Mouse (Mus musculus) kidney, postnatal 0 days (tissue): ENCODE data around the gene Ppp3r2. TPM values are rescaled to one million over a fixed set of nuclear protein-coding genes. Genes with fewer than 3 reads are reported as not detected.

Experiments used
- ATAC-seq: fragments of 200-750 bp; cut with Nextera tagmentation; replicated peaks from 2 replicates; pipeline ENCODE4 v1.8.0; 2017; ENCODE audit warnings: low read depth, moderate number of reproducible peaks, moderate TSS enrichment, moderate library complexity; ENCODE audit not compliant: low FRiP score
- DNase-seq: peaks from one replicate; pipeline ENCODE4 v3.0.0-alpha.2; 2016; ENCODE audit warnings: low spot score
- H3K27ac ChIP-seq: fragments of 300-500 bp; sonication (generic); 2 replicates; pipeline ENCODE4 v1.5.1; 2014; ENCODE audit warnings: mild to moderate bottlenecking
- H3K27me3 ChIP-seq: fragments of 300-500 bp; sonication (generic); 2 replicates; pipeline ENCODE4 v1.6.1; 2014; ENCODE audit warnings: low read length, mixed read lengths; ENCODE audit not compliant: insufficient read depth
- H3K36me3 ChIP-seq: fragments of 300-500 bp; sonication (generic); 2 replicates; pipeline ENCODE4 v1.6.1; 2014; ENCODE audit warnings: low read length, mixed read lengths; ENCODE audit not compliant: insufficient read depth
- H3K4me1 ChIP-seq: fragments of 300-500 bp; sonication (generic); replicated peaks from 2 replicates; pipeline ENCODE4 v1.6.1; 2014; ENCODE audit warnings: antibody characterized with exemption, low read length, mixed read lengths; ENCODE audit not compliant: insufficient read depth
- H3K4me2 ChIP-seq: fragments of 300-500 bp; sonication (generic); 2 replicates; pipeline ENCODE4 v1.6.1; 2014; ENCODE audit warnings: mild to moderate bottlenecking, low read length, moderate library complexity, mixed read lengths
- H3K4me3 ChIP-seq: fragments of 300-500 bp; sonication (generic); replicated peaks from 2 replicates; pipeline ENCODE4 v1.5.1; 2014; ENCODE audit warnings: low read depth, low read length
- H3K9ac ChIP-seq: fragments of 300-500 bp; sonication (generic); 2 replicates; pipeline ENCODE4 v1.6.1; 2014; ENCODE audit warnings: low read depth, low read length
- H3K9me3 ChIP-seq: fragments of 300-500 bp; sonication (generic); replicated peaks from 2 replicates; pipeline ENCODE4 v1.6.1; 2016; ENCODE audit warnings: low read length, inconsistent platforms, mixed read lengths
- CTCF ChIP-seq: IDR thresholded peaks from 2 replicates; pipeline ENCODE4 v1.5.1; 2016; ENCODE audit warnings: antibody characterized with exemption, low read depth, mild to moderate bottlenecking, moderate library complexity
- WGBS: fragments of 180-500 bp; shearing (Covaris S2); extraction: QIAGEN DNeasy Blood & Tissue Kit; methylation state at CpG from one replicate; pipeline ENCODE4 v1.1.7; 2014; 5-methylcytosine and 5-hydroxymethylcytosine counted together
- polyA plus RNA-seq: library from polyadenylated mRNA; unstranded; fragments of >200 nt; fragmentation: Nextera tagmentation; extraction: Ambion mirVana; gene quantifications from 2 replicates; pipeline ENCODE4 v1.2.1, GENCODE M21; 2015

The Ppp3r2 gene
- not detected in 2 replicates for polyA plus RNA-seq

GRCm38 (mm10) chr4:49681812-49682211 lies at the start of gene Ppp3r2:
Gene Ppp3r2, minus strand, starts transcription at chr4:49682024.
- WGBS, result 90% methylated on average over 13 of the region's 13 CpGs
- no peaks in the 10 kb centered on the region for H3K36me3 ChIP-seq
- H3K27ac ChIP-seq, result no peak within 1 kb of the TSS

DNA sequence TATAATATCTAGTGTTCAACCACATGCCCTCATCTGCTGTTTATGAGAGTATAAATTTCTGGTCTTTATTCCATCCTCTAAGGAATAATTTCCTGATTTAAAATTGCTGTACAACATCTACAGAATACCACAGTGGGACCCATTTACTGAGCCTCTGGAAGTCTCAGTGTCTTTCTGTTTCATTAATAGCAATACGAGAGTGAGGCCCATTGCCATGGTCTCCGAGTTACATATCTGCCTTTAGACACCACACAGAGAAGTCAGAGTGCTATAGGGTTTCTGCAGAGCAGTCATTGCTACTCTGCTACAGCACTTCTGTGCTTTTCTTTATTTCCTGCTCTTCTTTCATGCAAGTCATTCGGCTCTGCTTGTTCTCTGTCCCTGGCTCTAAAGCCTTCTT lies 47.5 kb upstream of the Ppp3r2 start:
- H3K4me3 ChIP-seq, result no peak overlapping the region
- no peaks in the 10 kb centered on the region for H3K36me3 ChIP-seq
- H3K27me3 ChIP-seq, result no peaks in the 10 kb centered on the region
- H3K4me1 ChIP-seq, result no peaks in the 10 kb centered on the region
- no peak for ATAC-seq
- H3K9ac ChIP-seq, result no peak overlapping the region
- WGBS, result 85% methylated on average over 3 of the region's 3 CpGs
- no peak for DNase-seq
- no peak overlapping the region for H3K4me2 ChIP-seq
- TF ChIP-seq CTCF, result no peak
- H3K27ac ChIP-seq, result no peak overlapping the region
- H3K9me3 ChIP-seq, result no peaks in the 10 kb centered on the region

More at GRCm38 (mm10) chr4:49681812-49682211, at the start of gene Ppp3r2:
- Histone ChIP-seq H3K27me3 (no peaks in the 10 kb centered on the region), H3K9ac (no peak within 1 kb of the TSS), H3K4me1 (no peaks in the 10 kb centered on the region), H3K9me3 (no peaks in the 10 kb centered on the region), H3K4me3 (no peak within 1 kb of the TSS), H3K4me2 (no peak within 1 kb of the TSS)
- DNase-seq, result no peak
- ATAC-seq, result no peak
- TF ChIP-seq CTCF, result no peak

GRCm38 (mm10) chr4:49723908-49724307 lies 42.1 kb upstream of the Ppp3r2 start:
- WGBS, result 91% methylated on average over 2 of the region's 2 CpGs
- Histone ChIP-seq H3K27me3 (no peaks in the 10 kb centered on the region), H3K4me2 (no peak overlapping the region), H3K9me3 (no peaks in the 10 kb centered on the region), H3K4me3 (no peak overlapping the region), H3K9ac (no peak overlapping the region), H3K27ac (no peak overlapping the region), H3K36me3 (no peaks in the 10 kb centered on the region), H3K4me1 (no peaks in the 10 kb centered on the region)
- DNase-seq (no peak), ATAC-seq (no peak)
- no peak for TF ChIP-seq CTCF

DNA sequence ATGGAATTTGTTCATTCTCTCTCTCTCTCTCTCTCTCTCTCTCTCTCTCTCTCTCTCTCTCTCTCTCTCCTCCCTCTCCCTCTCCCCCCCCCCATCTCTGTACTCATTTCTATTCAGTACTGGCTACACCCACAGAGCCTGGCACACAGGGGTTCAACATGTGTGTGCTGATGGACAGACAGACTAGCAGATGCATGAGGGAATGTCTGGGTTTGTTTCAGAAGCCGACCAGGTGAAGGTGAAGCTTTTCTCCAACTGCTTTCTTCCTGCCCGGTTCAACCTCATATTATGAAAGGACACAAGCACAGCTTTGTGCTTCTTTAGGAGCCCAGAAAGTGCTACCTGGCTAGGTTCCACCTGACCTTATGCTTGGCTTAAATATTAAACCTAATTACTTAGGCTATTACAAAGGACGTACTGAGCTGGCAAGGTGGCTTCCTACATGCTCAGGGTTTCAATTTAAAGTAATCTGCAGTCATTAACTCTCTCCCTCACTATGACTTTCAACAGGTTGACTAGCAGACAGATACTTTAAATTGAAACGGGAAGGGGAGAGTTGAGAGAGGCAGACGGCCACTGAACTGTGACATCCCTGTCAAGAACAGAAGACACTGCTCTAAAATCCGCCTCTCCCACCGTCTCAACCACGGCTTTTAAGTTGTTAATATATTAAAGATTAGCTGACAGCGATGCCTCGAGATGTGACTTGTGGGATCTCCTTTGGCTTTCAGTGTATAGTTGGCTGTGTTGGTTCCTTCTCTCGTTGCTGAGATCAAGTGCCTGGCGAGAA lies 9.8 kb upstream of the Ppp3r2 start:
- H3K9ac ChIP-seq, result no peak overlapping the region
- H3K27ac ChIP-seq, result no peak overlapping the region
- H3K4me1 ChIP-seq, result no peaks in the 10 kb centered on the region
- WGBS, result 33% methylated on average over 12 of the region's 12 CpGs
- no peak overlapping the region for H3K4me3 ChIP-seq
- no peaks in the 10 kb centered on the region for H3K27me3 ChIP-seq
- H3K4me2 ChIP-seq, result peak overlapping the region; percentile 24; the same call in 1 of the 2 replicates
- no peaks in the 10 kb centered on the region for H3K9me3 ChIP-seq
- DNase-seq (peak; percentile 40), ATAC-seq (peak; percentile 71; the same call in 1 of the 2 replicates)
- no peaks in the 10 kb centered on the region for H3K36me3 ChIP-seq
- no peak for TF ChIP-seq CTCF

DNA sequence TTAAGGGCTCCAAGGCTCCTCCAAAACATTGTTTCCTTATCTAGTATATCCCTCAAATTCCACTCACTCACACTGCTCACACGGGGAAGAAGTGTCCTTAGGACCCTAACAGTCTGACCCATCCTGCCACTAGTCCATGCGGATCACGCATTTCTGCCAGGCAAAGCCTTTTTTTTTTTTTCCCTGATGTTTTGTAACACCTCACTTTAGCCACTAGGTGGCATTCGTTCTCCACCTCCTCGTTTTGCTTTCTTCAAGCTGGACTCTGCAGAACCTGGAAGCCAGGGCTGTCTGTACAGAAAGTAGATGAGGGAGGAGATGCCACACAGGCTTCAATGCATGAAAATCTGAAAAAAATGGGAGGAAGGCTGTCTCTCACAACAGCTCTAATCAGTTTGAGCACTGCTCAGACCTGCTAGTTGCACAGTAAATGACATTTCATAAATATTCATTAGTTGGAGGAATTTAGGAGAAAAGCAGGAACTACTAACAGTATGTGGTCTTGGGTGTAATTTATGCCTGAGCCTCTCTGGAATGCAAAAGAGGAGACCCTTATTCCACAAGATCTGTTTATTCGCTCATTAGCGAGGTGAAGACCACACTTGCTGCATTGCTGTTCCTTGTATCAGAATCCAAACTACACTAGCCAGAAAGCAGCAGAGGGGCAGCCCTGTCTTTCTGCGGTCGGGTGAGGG lies 6.9 kb upstream of the Ppp3r2 start:
- ATAC-seq, result peak; percentile 45; the same call in 1 of the 2 replicates

DNA sequence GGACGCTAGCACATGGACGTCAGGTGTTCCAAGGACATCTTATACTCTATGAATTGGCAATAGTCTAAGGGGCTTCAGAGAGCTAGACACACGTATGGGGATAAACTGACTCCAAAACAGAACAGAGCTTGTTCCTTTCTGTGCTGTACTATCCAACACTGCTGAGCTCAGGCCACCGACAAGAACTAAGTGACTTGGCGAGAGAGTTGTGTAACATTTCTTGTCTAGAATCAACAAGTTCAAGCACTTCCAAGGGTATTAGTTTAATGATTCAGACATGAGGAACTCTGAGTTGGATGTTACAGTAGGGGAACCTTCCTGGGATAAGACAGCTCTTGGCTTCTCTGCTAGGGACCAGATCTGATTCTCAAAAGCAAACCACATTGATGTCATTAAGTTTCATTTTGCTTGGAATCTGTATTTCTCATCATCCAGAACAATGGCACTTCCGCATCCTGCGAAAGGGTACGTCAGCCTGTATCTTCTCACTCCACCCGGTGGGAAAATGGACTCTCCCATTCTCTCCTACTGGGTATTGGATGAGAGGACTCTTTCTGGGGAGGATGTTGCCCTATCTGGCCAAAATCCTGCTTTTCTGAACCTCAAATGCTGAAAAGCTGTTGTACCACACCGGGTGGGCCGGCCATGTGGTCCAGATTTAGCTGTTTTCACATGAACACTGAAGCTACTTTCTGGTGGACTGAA lies 1.5 kb downstream of the Ppp3r2 start:
- TF ChIP-seq CTCF, result no peak

More for the DNA sequence above, 6.9 kb upstream of the Ppp3r2 start:
- H3K4me2 ChIP-seq, result no peak overlapping the region
- H3K36me3 ChIP-seq, result no peaks in the 10 kb centered on the region
- no peaks in the 10 kb centered on the region for H3K4me1 ChIP-seq
- H3K9ac ChIP-seq, result no peak overlapping the region
- no peak overlapping the region for H3K27ac ChIP-seq
- DNase-seq, result peak; percentile 86
- TF ChIP-seq CTCF, result peak; percentile 92
- 20% methylated on average over 9 of the region's 9 CpGs for WGBS
- no peaks in the 10 kb centered on the region for H3K27me3 ChIP-seq
- H3K9me3 ChIP-seq, result no peaks in the 10 kb centered on the region
- H3K4me3 ChIP-seq, result no peak overlapping the region

More for the DNA sequence above, 1.5 kb downstream of the Ppp3r2 start:
- H3K9ac ChIP-seq, result no peak overlapping the region
- ATAC-seq (no peak), DNase-seq (no peak)
- H3K27me3 ChIP-seq, result no peaks in the 10 kb centered on the region
- 94% methylated on average over 11 of the region's 11 CpGs for WGBS
- H3K9me3 ChIP-seq, result no peaks in the 10 kb centered on the region
- H3K4me3 ChIP-seq, result no peak overlapping the region
- H3K27ac ChIP-seq, result no peak overlapping the region
- H3K4me2 ChIP-seq, result no peak overlapping the region
- no peaks in the 10 kb centered on the region for H3K4me1 ChIP-seq
- H3K36me3 ChIP-seq, result no peaks in the 10 kb centered on the region
